Mouse (Mus musculus) forebrain, postnatal 0 days (tissue): ENCODE results near the gene Fchsd2. TPM values are rescaled to one million over a fixed set of nuclear protein-coding genes. Genes with fewer than 3 reads are reported as not detected.

Source experiments
- ATAC-seq: fragments of 200-750 bp; cut with Nextera tagmentation; 2 replicates; pipeline ENCODE4 v1.8.0; 2017; ENCODE audit warnings: mild to moderate bottlenecking, moderate library complexity
- DNase-seq: peaks from one replicate; pipeline ENCODE4 v3.0.0-alpha.2; 2015
- H3K27ac ChIP-seq: fragments of 300-500 bp; sonication (generic); 2 replicates; pipeline ENCODE4 v1.5.1; 2014; ENCODE audit warnings: low read depth, mild to moderate bottlenecking, antibody characterized with exemption, low read length, moderate library complexity, mixed read lengths
- H3K27me3 ChIP-seq: fragments of 300-500 bp; sonication (generic); 2 replicates; pipeline ENCODE4 v1.6.1; 2014; ENCODE audit warnings: mild to moderate bottlenecking, low read length, mixed read lengths; ENCODE audit not compliant: insufficient read depth
- H3K36me3 ChIP-seq: fragments of 300-500 bp; sonication (generic); 2 replicates; pipeline ENCODE4 v1.6.1; 2014; ENCODE audit warnings: mild to moderate bottlenecking, moderate library complexity; ENCODE audit not compliant: insufficient read depth
- H3K4me1 ChIP-seq: fragments of 300-500 bp; sonication (generic); 2 replicates; pipeline ENCODE4 v1.6.1; 2014; ENCODE audit warnings: antibody characterized with exemption; ENCODE audit not compliant: insufficient read depth
- H3K4me2 ChIP-seq: fragments of 300-500 bp; sonication (generic); 2 replicates; pipeline ENCODE4 v1.6.1; 2014; ENCODE audit warnings: low read depth, mild to moderate bottlenecking, moderate library complexity
- H3K4me3 ChIP-seq: fragments of 300-500 bp; sonication (generic); 2 replicates; pipeline ENCODE4 v1.5.1; 2014; ENCODE audit warnings: low read depth, low read length, mixed read lengths
- H3K9ac ChIP-seq: fragments of 300-500 bp; sonication (generic); 2 replicates; pipeline ENCODE4 v1.6.1; 2014; ENCODE audit warnings: mild to moderate bottlenecking
- H3K9me3 ChIP-seq: fragments of 300-500 bp; sonication (generic); 2 replicates; pipeline ENCODE4 v1.6.1; 2016; ENCODE audit warnings: low read length
- CTCF ChIP-seq: sonication (generic); IDR thresholded peaks from 2 replicates; pipeline ENCODE4 v1.5.1; 2016; ENCODE audit warnings: antibody characterized with exemption, control low read depth, low read depth
- WGBS: fragments of 180-500 bp; shearing (Covaris S2); extraction: QIAGEN DNeasy Blood & Tissue Kit; methylation state at CpG from one replicate; pipeline ENCODE4 v1.1.7; 2014; 5-methylcytosine and 5-hydroxymethylcytosine counted together
- polyA plus RNA-seq: library from polyadenylated mRNA; unstranded; fragments of >200 nt; fragmentation: Nextera tagmentation; extraction: Ambion mirVana; gene quantifications from 2 replicates; pipeline ENCODE4 v1.2.1, GENCODE M21; 2015
- total RNA-seq: library from RNA; depleted of rRNA; stranded (reverse); fragments of >200 nt; gene quantifications from 2 replicates; pipeline ENCODE4 v1.2.3, GENCODE M21; 2014

The Fchsd2 gene
- total and polyA plus RNA-seq, 2 experiments from 2014 or later = 36.3 to 66.8 TPM

GRCm38 (mm10) chr7:101093231-101093630, 568 bp downstream of the Fchsd2 start:
- no peaks in the 10 kb centered on the region for H3K27me3 ChIP-seq
- DNase-seq = no peak
- H3K4me3 ChIP-seq = no peak overlapping the region
- H3K36me3 ChIP-seq = no peaks in the 10 kb centered on the region
- no peak overlapping the region for H3K4me2 ChIP-seq
- H3K9me3 ChIP-seq = no peaks in the 10 kb centered on the region
- WGBS = 56% methylated on average over 3 of the region's 3 CpGs
- H3K9ac ChIP-seq = no peak overlapping the region
- TF ChIP-seq CTCF = no peak
- H3K4me1 ChIP-seq = no peaks in the 10 kb centered on the region
- no peak for ATAC-seq
- H3K27ac ChIP-seq = no peak overlapping the region

- Histone ChIP-seq H3K36me3 (no peaks in the 10 kb centered on the region), H3K27ac (no peak overlapping the region), H3K9ac (no peak overlapping the region), H3K9me3 (no peaks in the 10 kb centered on the region), H3K4me1 (no peaks in the 10 kb centered on the region), H3K27me3 (no peaks in the 10 kb centered on the region), H3K4me2 (no peak overlapping the region), H3K4me3 (no peak overlapping the region)
- ATAC-seq (no peak), DNase-seq (no peak)
- TF ChIP-seq CTCF = no peak
- WGBS = 65% methylated on average over 1 of the region's 1 CpGs
Measured at GRCm38 (mm10) chr7:101094746-101095145, 2.1 kb downstream of the Fchsd2 start.

GRCm38 (mm10) chr7:101095560-101095959, 2.9 kb downstream of the Fchsd2 start:
- H3K4me2 ChIP-seq = no peak overlapping the region
- no peak for TF ChIP-seq CTCF
- no peaks in the 10 kb centered on the region for H3K27me3 ChIP-seq
- no peak for ATAC-seq
- 70% methylated on average over 5 of the region's 5 CpGs for WGBS
- no peaks in the 10 kb centered on the region for H3K4me1 ChIP-seq
- H3K36me3 ChIP-seq = no peaks in the 10 kb centered on the region
- no peak overlapping the region for H3K9ac ChIP-seq
- DNase-seq = no peak
- H3K9me3 ChIP-seq = no peaks in the 10 kb centered on the region
- no peak overlapping the region for H3K4me3 ChIP-seq
- H3K27ac ChIP-seq = no peak overlapping the region

- H3K4me1 ChIP-seq = 0 out of 2 replicates have a peak, but pooled peaks cover under 1% of the 10 kb centered on the region
- no peaks in the 10 kb centered on the region for H3K9me3 ChIP-seq
- DNase-seq = no peak
- H3K4me2 ChIP-seq = no peak overlapping the region
- no peak overlapping the region for H3K9ac ChIP-seq
- ATAC-seq = no peak
- 78% methylated on average over 2 of the region's 2 CpGs for WGBS
- H3K27me3 ChIP-seq = no peaks in the 10 kb centered on the region
- H3K4me3 ChIP-seq = no peak overlapping the region
- no peak for TF ChIP-seq CTCF
- H3K27ac ChIP-seq = no peak overlapping the region
- H3K36me3 ChIP-seq = no peaks in the 10 kb centered on the region
Measured at GRCm38 (mm10) chr7:101096576-101096975, 3.9 kb downstream of the Fchsd2 start.

GRCm38 (mm10) chr7:101097084-101097483, 4.4 kb downstream of the Fchsd2 start:
- H3K9me3 ChIP-seq = no peaks in the 10 kb centered on the region
- H3K4me2 ChIP-seq = no peak overlapping the region
- no peak for DNase-seq
- H3K9ac ChIP-seq = no peak overlapping the region
- H3K4me1 ChIP-seq = 0 out of 2 replicates have a peak, but pooled peaks cover 5% of the 10 kb centered on the region
- H3K4me3 ChIP-seq = no peak overlapping the region
- no peaks in the 10 kb centered on the region for H3K27me3 ChIP-seq
- H3K27ac ChIP-seq = no peak overlapping the region
- 50% methylated on average over 3 of the region's 3 CpGs for WGBS
- no peak for ATAC-seq
- H3K36me3 ChIP-seq = no peaks in the 10 kb centered on the region
- no peak for TF ChIP-seq CTCF

GRCm38 (mm10) chr7:101099981-101100380, 7.3 kb downstream of the Fchsd2 start:
- Histone ChIP-seq H3K27me3 (no peaks in the 10 kb centered on the region), H3K36me3 (no peaks in the 10 kb centered on the region), H3K4me2 (no peak overlapping the region), H3K9ac (no peak overlapping the region), H3K4me3 (no peak overlapping the region), H3K27ac (no peak overlapping the region), H3K9me3 (no peaks in the 10 kb centered on the region), H3K4me1 (0 out of 2 replicates have a peak, but pooled peaks cover 5% of the 10 kb centered on the region)
- no peak for TF ChIP-seq CTCF
- ATAC-seq (no peak), DNase-seq (no peak)
- 60% methylated on average over 3 of the region's 3 CpGs for WGBS

- 0 out of 2 replicates have a peak, but pooled peaks cover 5% of the 10 kb centered on the region for H3K4me1 ChIP-seq
- TF ChIP-seq CTCF = no peak
- DNase-seq (peak; percentile 82), ATAC-seq (peak; percentile 86)
- H3K27me3 ChIP-seq = no peaks in the 10 kb centered on the region
- H3K9ac ChIP-seq = peak overlapping the region; percentile 22; the same call in 1 of the 2 replicates
- peak overlapping the region; percentile 82 for H3K27ac ChIP-seq
- H3K4me3 ChIP-seq = no peak overlapping the region
- H3K9me3 ChIP-seq = no peaks in the 10 kb centered on the region
- 23% methylated on average over 10 of the region's 10 CpGs for WGBS
- no peaks in the 10 kb centered on the region for H3K36me3 ChIP-seq
- peak overlapping the region; percentile 32 for H3K4me2 ChIP-seq
Measured at GRCm38 (mm10) chr7:101101156-101101691, 8.6 kb downstream of the Fchsd2 start.
